Mouse (Mus musculus) mouse embryonic stem cell (cell line): Measurements from ENCODE around the gene Phf11a.
"Not testable (repeated sequence)": the region's sequence is repeated elsewhere in the genome, so short reads cannot be mapped to it uniquely, and the experiment has no call there.

ENCODE experiments used
- in situ Hi-C, 2 experiments: fragments of 300-500 bp; cut with MboI; formaldehyde crosslinking; loops; 1 replicate in 1 of 2; 3 replicates in 1 of 2; pipeline ENCODE4 v1.14.3; 2019 to 2020; ENCODE audit warnings: low sequenced_read_pairs in 2 of 2, low pct_unique_long_range_greater_than_20kb in 1 of 2, mixed read lengths in 1 of 2; ENCODE audit not compliant: unreplicated experiment in 1 of 2

Gene Phf11a

DNA sequence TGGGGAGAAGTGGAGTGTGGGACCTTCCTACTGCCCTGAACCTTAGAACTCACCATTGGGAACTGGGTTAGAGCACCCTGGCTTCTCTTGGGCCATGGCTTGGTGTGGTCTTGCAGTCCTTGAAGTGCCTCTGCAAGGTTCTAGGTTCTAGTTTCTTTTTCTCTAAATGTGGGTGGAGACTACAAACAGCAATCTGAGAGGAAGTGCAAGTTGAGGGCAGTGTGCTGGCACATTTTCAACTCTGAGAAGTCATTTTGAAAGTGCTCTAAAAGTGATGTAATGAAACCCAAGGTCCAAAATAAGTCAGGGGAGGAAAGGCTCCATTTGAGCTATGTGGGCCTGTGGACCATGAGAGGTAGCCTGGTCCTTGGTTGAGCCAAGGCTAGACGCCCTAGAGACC is at the start of gene Phf11a:
TSS of gene Phf11a (minus strand) at position 132 of the 400 bp plus-strand sequence.
- in situ Hi-C loops, result not testable (repeated sequence)

DNA sequence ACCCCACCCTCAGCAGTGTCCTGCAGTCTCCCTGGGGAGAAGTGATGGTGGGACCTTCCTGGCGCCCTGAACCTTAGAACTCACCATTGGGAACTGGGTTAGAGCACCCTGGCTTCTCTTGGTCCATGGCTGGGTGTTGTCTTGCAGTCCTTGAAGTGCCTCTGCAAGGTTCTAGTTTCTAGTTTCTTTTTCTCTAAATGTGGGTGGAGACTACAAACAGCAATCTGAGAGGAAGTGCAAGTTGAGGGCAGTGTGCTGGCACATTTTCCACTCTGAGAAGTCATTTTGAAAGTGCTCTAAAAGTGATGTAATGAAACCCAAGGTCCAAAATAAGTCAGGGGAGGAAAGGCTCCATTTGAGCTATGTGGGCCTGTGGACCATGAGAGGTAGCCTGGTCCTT is 43.9 kb upstream of the Phf11a start, which contains the start of gene Phf11b:
TSS of gene Phf11b (minus strand) at position 163 of the 400 bp plus-strand sequence.
- in situ Hi-C loops, result loop anchor here in 1 of 2 experiments (25.0 kb wide), 1 partner anchor 221 kb away; no protein-coding TSS in a partner anchor

DNA sequence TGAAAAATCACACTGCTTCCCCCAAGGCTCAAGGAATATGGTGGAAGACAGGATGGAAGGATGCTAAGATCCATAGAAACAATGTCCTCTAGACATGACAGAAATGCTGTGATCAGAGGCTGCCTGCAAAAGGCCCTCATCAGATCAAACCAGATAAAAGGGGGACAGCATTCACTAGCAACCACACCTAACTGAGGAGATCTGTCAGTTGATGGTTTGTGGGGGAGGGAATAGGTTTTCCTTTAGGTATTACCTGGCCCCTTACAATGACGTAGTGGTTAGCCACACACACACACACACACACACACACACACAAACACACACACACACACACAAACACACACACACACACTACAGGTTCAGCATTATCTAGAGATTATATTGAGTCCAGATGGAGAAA is 42.2 kb upstream of the Phf11a start:
- in situ Hi-C loops, result loop anchor here in 1 of 2 experiments (25.0 kb wide), 1 partner anchor 223 kb away; no protein-coding TSS in a partner anchor

DNA sequence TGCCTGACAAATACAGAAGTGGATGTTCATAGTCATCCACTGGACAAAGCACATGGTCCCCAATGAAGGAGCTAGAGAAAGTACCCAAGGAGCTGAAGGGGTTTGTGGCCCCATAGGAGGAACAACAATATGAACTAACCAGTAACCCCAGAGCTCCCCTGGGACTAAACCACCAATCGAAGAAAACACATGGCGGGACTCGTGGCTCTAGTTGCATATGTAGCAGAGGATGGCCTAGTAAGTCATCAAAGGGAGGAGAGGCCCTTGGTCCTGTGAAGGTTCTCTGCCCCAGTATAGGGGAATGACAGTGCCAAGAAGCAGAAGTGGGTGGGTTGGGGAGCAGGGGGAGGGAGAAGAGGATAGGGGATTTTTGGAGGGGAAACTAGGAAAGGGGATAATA is 38.7 kb upstream of the Phf11a start:
- in situ Hi-C loops, result loop anchor here in 1 of 2 experiments (25.0 kb wide), 1 partner anchor 226 kb away; no protein-coding TSS in a partner anchor

DNA sequence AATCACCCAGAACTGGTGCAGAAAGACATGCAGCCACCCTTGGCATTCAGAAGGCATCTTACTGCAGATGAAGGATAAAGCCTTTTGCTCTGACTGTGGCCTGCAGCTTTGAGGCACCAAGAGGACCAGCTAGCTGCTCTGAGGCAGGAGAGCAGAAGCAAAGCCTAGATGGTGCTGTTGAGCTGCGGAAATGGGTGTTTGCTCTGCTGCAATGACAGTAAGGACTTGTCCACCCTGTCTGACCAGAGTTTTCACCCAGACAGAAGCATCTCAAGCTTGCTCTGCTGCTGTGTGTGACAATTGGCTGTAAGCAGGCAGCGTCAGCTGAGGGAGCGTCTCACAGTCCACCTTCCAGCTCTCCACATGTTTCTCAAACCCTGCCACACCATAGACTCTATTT is 33.2 kb upstream of the Phf11a start:
- in situ Hi-C loops, result loop anchor here in 1 of 2 experiments (25.0 kb wide), 1 partner anchor 232 kb away; no protein-coding TSS in a partner anchor

DNA sequence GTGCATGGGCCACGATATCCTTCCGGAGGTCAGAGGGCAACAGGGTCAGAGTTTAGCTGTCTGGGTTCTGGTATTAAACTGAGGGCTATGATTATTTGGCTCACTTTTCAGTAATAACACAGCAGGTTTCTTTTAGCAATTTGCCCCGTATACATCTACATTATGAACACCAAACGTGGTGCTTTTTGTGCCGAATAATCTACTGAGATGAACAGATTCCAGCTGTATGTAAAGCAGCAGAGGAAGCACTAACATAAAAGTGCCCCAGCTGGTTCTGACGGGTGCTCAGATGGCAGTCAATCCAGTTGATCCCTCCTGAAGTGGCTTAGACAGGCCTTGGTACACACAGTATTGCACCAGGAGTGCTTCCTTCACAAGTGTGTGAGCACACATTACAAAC is 22.6 kb upstream of the Phf11a start:
- in situ Hi-C loops, result not testable (repeated sequence)

DNA sequence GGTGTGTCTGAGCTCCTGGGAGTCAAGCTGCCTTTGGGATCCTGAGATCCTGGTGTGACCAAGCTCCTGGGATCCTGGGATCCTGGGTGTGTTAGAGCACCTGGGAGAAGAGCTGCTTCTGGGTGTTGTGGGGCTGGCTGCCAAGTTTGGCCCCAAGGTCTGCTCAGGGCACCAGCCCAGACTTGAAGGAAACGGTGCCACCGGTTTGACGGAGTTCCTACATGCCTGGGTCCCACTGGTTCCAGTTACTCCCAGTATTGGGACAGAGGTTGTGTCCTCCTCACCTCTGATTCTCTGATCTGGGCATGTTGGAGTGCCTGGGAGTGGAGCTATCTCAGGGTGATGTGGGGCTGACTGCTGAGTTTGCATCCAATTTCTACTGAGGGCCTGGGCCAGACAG is 21.7 kb upstream of the Phf11a start:
- in situ Hi-C loops, result not testable (repeated sequence)

DNA sequence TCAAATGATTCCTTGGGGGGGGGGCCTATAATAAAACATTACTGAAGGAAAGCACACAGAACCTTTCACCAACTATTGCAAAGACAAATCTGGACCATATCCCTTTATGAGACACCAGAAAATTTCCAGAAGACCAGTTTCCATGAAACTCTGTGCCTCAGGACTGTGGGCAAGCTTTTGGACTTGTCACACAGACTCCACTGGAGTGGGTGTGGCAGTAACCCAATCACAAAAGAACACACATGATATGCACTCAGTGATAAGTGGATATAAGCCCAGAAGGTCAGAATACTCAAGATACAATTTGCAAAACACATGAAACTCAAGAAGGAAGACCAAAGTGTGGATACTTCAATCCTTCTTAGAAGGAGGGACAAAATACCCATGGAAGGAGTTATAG is 5.6 kb downstream of the Phf11a start:
- in situ Hi-C loops, result not testable (repeated sequence)

DNA sequence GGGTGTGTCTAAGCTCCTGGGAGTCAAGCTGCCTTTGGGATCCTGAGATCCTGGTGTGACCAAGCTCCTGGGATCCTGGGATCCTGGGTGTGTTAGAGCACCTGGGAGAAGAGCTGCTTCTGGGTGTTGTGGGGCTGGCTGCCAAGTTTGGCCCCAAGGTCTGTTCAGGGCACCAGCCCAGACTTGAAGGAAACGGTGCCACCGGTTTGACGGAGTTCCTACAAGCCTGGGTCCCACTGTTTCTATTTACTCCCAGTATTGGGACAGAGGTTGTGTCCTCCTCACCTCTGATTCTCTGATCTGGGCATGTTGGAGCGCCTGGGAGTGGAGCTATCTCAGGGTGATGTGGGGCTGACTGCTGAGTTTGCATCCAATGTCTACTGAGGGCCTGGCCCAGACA is 22.4 kb downstream of the Phf11a start:
- in situ Hi-C loops, result not testable (repeated sequence)

DNA sequence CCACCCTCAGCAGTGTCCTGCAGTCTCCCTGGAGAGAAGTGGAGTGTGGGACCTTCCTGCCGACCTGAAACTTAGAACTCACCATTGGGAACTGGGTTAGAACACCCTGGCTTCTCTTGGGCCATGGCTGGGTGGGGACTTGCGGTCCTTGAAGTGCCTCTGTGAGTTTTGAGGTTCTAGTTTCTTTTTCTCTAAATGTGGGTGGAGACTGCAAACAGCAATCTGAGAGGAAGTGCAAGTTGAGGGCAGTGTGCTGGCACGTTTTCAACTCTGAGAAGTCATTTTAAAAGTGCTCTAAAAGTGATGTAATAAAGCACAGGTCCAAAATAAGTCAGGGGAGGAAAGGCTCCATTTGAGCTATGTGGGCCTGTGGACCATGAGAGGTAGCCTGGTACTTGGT is 37.3 kb downstream of the Phf11a start, which contains the start of gene Gm6904:
TSS of gene Gm6904 (minus strand) at position 161 of the 400 bp plus-strand sequence.
- in situ Hi-C loops, result no loop called here

DNA sequence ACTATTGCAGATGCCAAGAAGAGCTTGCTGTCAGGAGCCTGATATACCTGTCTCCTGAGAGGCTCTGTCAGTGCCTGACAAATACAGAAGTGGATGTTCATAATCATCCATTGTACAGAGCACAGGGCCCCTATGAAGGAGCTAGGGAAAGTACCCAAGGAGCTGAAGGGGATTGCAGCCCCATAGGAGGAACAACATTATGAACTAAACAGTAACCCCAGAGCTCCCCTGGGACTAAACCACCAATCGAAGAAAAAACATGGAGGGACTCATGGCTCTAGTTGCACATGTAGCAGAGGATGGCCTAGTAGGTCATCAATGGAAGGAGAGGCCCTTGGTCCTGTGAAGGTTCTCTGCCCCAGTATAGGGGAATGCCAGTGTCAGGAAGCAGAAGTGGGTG is 41.5 kb downstream of the Phf11a start:
- in situ Hi-C loops, result not testable (repeated sequence)

DNA sequence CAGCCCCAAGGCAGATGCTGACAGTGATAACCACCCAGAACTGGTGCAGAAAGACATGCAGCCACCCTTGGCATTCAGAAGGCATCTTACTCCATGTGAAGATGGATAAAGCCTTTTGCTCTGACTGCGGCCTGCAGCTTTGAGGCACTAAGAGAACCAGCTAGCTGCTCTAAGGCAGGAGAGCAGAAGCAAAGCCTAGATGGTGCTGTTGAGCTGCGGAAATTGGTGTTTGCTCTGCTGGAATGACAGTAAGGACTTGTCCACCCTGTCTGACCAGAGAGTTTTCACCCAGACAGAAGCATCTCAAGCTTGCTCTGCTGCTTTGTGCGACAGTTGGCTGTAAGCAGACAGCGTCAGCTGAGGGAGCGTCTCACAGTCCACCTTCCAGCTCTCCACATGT is 47.0 kb downstream of the Phf11a start:
- in situ Hi-C loops, result not testable (repeated sequence)

DNA sequence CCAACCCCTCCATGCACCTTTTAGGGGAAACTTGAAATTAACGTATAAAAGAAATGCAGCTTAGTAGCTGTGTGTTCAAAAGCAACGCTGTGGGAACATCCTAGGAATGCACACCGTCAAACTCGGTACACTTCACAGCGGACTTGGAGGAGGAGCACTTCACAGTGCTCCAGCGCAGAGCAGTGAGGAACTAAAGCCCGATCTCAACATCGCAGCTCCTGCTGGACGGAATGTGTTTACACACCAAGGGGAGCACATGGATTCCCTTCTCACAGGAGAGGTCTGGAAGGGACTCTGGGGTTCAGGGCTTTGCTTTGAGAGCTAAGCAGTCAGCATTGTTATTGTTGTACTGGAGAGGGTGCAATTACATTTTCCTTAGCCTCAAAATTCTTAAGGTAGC is 63.7 kb downstream of the Phf11a start:
- in situ Hi-C loops, result no loop called here

DNA sequence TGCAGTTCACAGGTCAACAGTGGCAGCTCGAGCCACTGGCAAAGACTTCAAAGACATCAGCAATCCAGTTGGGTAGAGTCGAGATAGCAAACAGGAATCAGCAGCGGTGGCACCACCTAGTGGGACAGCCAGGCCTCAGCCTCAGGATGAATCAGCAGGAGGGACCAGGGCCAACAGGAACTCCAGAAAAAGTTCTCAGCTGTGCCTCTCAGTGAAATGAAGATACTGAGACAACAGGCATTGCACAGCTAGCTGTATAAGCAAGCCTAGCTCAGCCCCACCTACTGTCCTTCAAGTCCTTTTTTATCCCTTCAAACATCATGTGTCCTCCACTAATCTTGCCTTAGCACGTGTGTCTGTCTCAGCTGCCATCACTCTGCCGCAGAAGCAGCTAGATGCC is 65.3 kb downstream of the Phf11a start:
- in situ Hi-C loops, result no loop called here

DNA sequence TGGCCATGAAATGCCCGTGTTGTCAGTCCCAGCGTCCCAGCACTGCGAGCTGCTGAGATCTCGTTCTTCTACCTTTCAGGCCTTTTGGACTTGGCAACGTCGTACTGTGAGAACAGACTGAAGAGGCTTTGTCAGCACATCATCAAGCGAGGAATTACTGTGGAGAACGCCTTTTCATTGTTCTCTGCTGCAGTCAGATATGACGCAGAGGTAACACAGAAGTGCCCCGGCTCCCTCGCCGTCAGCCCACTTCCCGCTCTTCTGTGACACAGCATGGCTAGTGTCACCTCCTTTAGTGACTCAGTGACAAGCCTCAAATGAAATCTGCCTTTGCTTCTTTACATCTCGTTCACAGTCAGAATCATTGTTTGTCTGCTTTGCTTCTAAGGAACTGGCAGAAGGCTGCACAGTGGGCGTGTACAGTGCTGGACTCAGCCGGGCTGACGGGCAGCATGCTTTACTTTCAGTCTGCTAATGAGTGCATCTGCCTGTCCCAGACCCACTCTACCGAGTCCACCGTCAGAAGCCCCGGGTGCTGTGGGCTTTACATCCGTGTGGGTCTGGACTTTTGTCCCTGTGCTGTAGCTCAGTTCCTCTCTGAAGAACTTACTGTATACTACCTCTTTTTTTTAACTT is 66.9 kb downstream of the Phf11a start:
- in situ Hi-C loops, result no loop called here

DNA sequence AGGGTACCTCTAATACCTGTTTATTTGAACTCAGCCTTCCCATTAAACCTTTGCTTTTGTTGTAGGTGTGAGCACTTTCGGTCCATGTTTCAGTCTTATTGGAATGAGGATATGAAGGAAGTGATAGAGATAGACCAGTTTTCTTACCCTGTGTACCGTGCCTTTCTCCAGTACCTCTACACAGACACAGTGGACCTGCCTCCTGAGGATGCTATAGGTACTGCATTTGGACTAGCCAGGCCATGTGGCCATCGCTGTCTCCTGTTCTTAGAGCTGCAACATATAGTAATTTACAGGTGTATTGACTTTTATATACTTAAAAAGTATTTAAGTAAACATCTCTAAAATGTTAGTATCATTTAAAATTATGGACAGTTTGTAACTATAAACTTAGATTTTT is 67.5 kb downstream of the Phf11a start:
- in situ Hi-C loops, result no loop called here
